Mouse (Mus musculus): Measurements from ENCODE around the gene Mup13. TPM values are rescaled to one million over a fixed set of nuclear protein-coding genes. Genes with fewer than 3 reads are reported as not detected.
"Not testable (repeated sequence)": the region's sequence is repeated elsewhere in the genome, so short reads cannot be mapped to it uniquely, and the experiment has no call there.

The Mup13 gene
- polyA plus RNA-seq (2015; fragmentation: Nextera tagmentation; extraction: Ambion mirVana) = not detected in 2 replicates

- not testable (repeated sequence) for H3K27me3 ChIP-seq; H3K36me3 ChIP-seq; H3K9me3 ChIP-seq; ATAC-seq (ENCODE audit: low FRiP score); H3K4me2 ChIP-seq; H3K9ac ChIP-seq; H3K4me1 ChIP-seq (replicated peaks); H3K4me3 ChIP-seq; H3K27ac ChIP-seq
- WGBS = 84% methylated on average over 4 of the region's 4 CpGs
Measured at GRCm38 (mm10) chr4:61228186-61228585, at the start of gene Mup13. Mup13 (minus strand) TSS chr4:61228286.

Other genes with a start within 250 kb of the Mup13 start
- not detected in 2 replicates for gene Mup14, start 75.7 kb upstream of the Mup13 start, polyA plus RNA-seq (2015; fragmentation: Nextera tagmentation; extraction: Ambion mirVana)
- not detected in 2 replicates for gene Mup15, start 211.5 kb upstream of the Mup13 start, polyA plus RNA-seq (2015; fragmentation: Nextera tagmentation; extraction: Ambion mirVana)

All from hindbrain, embryonic 13.5 days (tissue).